Mouse (Mus musculus) testis, adult 2 months (tissue): ENCODE data around the gene Gm10570.

Experiments used
- CTCF ChIP-seq: fragments of 200-500 bp; IDR thresholded peaks from 2 replicates; pipeline ENCODE4 v1.5.1; 2012; ENCODE audit warnings: low read depth, mild to moderate bottlenecking, inconsistent platforms, low read length, moderate library complexity; ENCODE audit not compliant: control insufficient read depth, insufficient read depth, insufficient replicate concordance
- POLR2A ChIP-seq: fragments of 200-500 bp; IDR thresholded peaks from 2 replicates; pipeline ENCODE4 v1.6.1; 2012; ENCODE audit warnings: low read depth, mild to moderate bottlenecking, inconsistent platforms, low read length, moderate library complexity; ENCODE audit not compliant: control insufficient read depth

GRCm38 (mm10) chr4:130319564-130319963, 11.1 kb upstream of the Gm10570 start:
- TF ChIP-seq CTCF: no peak
- no peak for TF ChIP-seq POLR2A
